Mouse (Mus musculus) bone marrow macrophage, adult 2 months (primary cell): Measurements from ENCODE around the gene Rgma.

ENCODE experiments used
- CTCF ChIP-seq: IDR thresholded peaks from 2 replicates; pipeline ENCODE4 v1.5.1; 2012; ENCODE audit warnings: low read depth, mild to moderate bottlenecking, low read length, moderate library complexity
- POLR2A ChIP-seq: IDR thresholded peaks from 2 replicates; pipeline ENCODE4 v1.6.1; 2012; ENCODE audit warnings: mild to moderate bottlenecking, low read depth, low read length, borderline replicate concordance

DNA sequence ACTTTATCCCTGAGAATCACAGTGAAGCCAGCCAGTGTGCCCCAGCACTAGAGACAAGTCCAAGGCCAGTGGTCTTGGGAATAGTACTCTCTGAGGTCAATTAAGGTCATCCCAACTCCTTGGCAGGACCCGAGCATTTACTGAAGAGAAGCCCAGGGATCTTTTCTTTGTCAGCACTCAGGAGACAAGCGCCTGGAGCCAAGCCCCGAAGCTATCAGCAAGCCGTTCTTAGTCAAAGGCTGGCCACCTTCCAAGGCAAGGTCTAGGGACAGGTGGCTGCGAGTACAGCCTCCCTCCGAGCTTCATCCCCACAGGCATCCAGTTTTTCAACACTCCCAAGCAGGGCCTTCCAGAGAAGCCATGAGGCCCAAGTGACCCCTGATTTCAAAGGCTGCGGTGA is 40.4 kb upstream of the Rgma start:
- TF ChIP-seq CTCF, result no peak
- TF ChIP-seq POLR2A, result no peak
